Mouse (Mus musculus) c-Kit-positive CD71-negative TER-119-negative erythroid progenitor cells, embryonic 14.5 days (primary cell): ENCODE measurements at regions not wholly inside any gene's neighbourhood (a gene's known extent, or its start where the extent isn't known, plus 50 kb on each side); places are given as distances from the start of the nearest gene placed in this dataset.

Source experiments
- DNase-seq: peaks from one replicate; pipeline ENCODE4 v3.0.0-alpha.2; 2013; ENCODE audit warnings: low read depth

- DNase-seq, result no peak
Observed at GRCm38 (mm10) chr4:124542696-124543095, 67.9 kb downstream of the 3100002H09Rik start.

GRCm38 (mm10) chr4:124538471-124538870, 72.1 kb downstream of the 3100002H09Rik start:
- no peak for DNase-seq

DNA sequence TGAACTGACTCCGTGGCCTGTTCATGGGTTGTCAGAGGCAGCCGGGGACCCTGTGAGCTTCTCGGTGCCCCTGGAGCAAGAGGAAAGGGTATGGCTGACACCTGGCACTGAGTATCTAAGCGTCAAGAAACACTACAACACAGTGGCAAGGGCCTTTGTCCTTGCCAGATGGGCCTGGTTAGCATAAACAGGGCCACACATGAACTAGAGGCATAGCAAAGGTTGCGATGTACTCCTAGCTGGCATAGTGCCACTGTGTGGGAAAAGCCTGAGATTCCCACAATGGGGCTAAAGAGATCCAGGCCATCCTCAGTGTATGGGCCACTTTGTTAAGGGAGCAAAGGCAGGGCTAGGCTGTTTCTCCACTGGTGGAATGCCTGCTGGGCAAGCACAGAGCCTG, 72.9 kb downstream of the 3100002H09Rik start:
- no peak for DNase-seq

DNA sequence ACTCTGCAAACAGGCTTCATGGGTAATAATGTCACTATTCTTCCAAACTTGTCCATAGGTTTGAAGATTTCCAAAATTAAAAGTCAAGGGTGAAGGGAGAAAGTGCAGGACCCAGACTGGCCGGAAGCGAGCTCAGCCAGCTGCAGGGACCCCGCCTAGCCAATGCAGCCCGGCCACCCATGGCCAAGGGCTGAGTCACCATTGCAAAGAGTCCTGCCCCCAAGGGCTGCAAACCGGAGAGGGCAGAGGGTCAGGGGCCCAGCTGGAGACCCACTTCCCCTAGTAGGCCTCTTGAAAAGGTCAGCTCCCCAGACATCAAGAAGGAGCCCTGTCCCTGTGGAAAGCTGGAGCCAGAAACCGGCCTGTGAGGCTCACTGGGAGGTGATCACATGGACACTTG, 77.0 kb downstream of the 3100002H09Rik start:
- no peak for DNase-seq

DNA sequence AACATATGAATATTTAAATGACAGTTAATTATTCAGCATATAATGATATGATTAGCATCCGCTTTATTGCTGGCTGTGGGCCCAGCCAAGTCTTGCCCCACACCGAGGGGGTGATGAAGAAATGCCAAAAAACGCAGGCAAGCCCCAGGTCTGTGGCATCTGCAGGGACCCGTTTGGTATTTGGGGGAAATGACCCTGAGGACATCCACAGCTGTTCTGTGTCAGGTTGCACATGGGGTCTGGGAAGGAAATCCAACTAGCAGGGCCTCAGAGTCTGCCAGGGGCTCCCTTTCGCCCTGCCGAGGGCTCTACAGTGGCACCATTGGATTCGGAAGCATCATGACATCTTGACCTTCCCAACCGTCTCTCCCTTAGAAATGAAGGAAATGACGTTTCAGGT, 80.0 kb downstream of the 3100002H09Rik start:
- no peak for DNase-seq

GRCm38 (mm10) chr4:124526822-124527221, 83.8 kb downstream of the 3100002H09Rik start:
- no peak for DNase-seq

DNA sequence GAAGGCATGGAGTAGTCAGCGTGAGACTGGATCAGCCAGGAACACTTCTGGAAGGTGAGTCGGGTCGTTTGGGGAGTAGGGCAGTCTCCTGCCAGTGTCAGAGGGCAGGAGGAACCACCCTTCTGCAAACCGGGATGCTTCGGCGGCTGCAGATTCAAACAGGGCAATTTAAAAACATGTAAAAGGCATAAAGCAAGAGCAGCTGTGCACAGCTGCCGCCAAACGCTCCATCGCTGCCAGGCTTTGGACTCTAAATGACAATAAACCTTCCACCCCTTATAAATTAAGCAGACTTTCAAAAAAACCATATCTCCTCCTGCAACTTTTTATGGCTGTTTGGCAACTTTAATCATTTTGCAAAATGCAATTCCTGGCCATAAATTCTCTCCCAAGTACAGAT, 84.2 kb downstream of the 3100002H09Rik start:
- DNase-seq, result no peak

GRCm38 (mm10) chr4:124520309-124520708, 90.3 kb downstream of the 3100002H09Rik start:
- no peak for DNase-seq

DNA sequence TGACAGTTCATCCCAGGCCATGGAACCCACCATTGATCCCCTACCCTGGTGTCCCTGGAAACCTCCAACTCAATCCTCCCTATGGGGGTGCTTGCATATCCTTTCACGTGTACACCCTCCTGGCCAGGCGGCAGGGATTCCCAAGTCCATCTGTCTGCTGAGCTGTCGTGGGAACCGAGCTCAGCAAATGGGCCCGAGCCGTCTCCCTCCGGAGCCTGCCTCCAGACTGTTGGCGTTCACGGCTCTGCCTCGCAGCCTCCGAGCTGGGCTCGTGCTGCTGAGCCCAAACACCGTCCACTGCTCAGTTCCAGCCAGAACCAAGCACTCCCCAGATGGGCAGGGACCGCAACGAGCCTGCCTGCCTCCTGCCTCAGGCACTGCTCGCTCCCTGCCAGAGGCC, 98.8 kb downstream of the 3100002H09Rik start:
- DNase-seq, result no peak

DNA sequence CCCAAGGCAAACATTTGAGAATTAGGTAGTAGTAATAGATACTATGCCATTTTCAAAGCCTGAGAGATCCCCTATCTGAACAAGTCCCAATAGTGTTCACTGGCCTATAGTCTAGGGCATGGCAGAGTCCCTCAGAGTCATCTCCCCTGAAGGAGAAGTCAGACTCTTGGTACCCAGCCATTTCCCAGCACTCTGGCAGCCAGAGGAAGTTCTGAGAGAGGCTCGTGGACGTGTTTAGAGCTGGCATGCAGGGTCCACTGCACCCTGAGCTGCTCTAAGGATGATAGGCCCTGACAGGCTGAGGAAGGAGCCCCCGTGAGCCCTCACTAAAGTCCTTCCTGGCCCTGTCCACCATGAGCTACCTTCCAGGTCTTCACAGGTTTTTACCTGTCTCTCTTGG, 99.8 kb downstream of the 3100002H09Rik start:
- no peak for DNase-seq

- no peak for DNase-seq
Observed at GRCm38 (mm10) chr4:124509695-124510094, 100.9 kb downstream of the 3100002H09Rik start.

GRCm38 (mm10) chr4:124506083-124506647, 104.4 kb downstream of the 3100002H09Rik start:
- no peak for DNase-seq

GRCm38 (mm10) chr4:124501785-124502184, 108.8 kb downstream of the 3100002H09Rik start:
- DNase-seq, result no peak

DNA sequence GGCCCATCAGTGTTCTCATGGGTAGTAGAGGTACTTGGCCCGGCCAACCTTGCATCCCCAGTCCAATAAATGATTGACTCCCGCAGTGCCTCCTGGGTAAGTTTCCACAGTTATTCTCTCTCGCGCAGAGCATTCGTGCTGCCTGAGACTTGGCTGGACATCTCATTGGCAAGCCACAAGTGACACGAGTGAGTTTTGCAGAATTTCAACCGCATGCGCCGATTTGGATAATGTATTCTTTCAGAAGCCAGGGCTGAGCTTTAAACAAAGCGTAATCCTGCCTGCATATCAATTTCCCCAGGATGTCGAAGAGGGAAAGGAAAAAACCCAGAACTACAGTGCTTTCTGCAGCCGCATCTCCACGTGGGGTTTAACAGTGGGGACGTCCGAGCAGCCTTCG, 112.6 kb downstream of the 3100002H09Rik start:
- DNase-seq, result no peak

DNA sequence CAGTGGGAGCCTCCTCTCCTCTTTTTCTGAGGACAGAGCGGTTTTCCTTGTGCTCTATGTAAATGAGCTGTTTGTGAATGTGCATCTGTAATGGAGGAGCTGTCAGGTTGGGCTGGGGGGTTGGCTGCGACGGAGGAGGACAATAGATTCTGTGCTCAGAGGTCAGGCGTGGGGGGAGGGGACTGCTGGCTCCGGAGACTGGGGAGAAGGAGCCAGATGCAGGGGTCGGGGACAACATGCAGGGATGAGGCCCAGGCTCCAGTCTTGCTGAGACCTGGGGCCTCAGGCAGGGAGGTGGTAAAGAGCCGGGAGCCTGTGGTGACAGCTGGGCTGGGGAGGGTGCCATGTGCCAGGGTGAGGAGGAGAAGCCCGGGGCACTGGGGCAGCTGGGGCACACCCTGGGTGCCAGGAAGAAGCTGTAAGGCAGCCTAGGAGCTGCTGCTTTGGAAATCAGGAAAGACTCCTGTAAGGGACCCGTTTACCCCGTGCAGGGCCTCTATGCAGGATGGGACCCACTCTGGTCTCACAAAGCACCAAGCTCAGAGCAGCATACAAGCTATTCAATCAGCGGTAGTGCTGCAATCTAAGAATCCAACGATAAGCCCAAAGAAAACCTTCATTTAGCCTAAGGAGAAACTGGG, 124.5 kb downstream of the 3100002H09Rik start:
- DNase-seq, result no peak

GRCm38 (mm10) chr4:124484613-124485586, 125.7 kb downstream of the 3100002H09Rik start:
- no peak for DNase-seq

GRCm38 (mm10) chr4:124477870-124478301, 132.7 kb downstream of the 3100002H09Rik start:
- DNase-seq, result no peak

GRCm38 (mm10) chr4:124477359-124477868, 133.2 kb downstream of the 3100002H09Rik start:
- no peak for DNase-seq

DNA sequence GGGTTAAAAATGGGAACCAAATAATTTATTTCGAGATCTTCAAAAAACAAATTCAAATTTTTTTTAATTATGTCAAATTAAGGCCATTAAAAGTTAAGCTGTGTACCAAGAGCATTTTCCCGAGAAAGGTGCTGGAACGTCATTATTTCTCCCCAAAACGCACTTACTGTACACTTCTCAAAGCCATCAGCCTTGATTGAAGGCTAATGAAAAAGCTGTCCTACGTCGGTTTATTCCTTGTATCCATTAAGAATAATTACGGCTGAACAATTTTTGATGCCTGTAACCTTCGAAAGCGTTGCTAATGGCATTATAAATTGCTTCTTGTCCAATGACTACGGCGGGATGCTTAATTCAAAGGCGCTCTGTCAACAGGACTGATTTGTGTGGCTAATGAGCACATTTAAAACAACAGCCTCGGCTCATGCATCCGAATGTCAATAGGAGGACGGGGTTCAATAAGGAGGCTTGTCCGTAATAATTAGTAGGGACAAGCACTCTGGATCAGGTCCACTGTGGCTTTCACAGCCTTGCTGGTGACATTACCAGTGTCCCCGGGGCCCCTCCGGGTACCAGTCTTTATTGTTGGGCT, 145.3 kb downstream of the 3100002H09Rik start:
- no peak for DNase-seq

- no peak for DNase-seq
Observed at GRCm38 (mm10) chr4:124455511-124456338, 154.9 kb downstream of the 3100002H09Rik start.

GRCm38 (mm10) chr4:124451131-124451530, 159.5 kb downstream of the 3100002H09Rik start:
- no peak for DNase-seq
